Mouse (Mus musculus) heart, embryonic 13.5 days (tissue): ENCODE results near the gene Hesx1. TPM values are rescaled to one million over a fixed set of nuclear protein-coding genes. Genes with fewer than 3 reads are reported as not detected.

Source experiments
- polyA plus RNA-seq: library from polyadenylated mRNA; unstranded; fragments of >200 nt; fragmentation: Nextera tagmentation; extraction: Ambion mirVana; gene quantifications from 2 replicates; pipeline ENCODE4 v1.2.1, GENCODE M21; 2015

Gene Hesx1
- polyA plus RNA-seq, 1 experiment from 2014 or later = 0.20 TPM

Other genes starting within 250 kb of the Hesx1 start
- 0.63 and 0.84 TPM in 2 replicates for gene Asb14, start 99.9 kb upstream of the Hesx1 start, polyA plus RNA-seq
- 25.7 and 31.3 TPM in 2 replicates for gene Appl1, start 23.2 kb upstream of the Hesx1 start, polyA plus RNA-seq
- 1.3 and 1.5 TPM in 2 replicates for gene Il17rd, start 44.5 kb downstream of the Hesx1 start, polyA plus RNA-seq
- gene Arhgef3, start 120.5 kb downstream of the Hesx1 start, polyA plus RNA-seq = 13.2 and 13.3 TPM in 2 replicates